Mouse (Mus musculus) Patski (cell line): ENCODE measurements around the gene Pglyrp2. TPM values are rescaled to one million over a fixed set of nuclear protein-coding genes. Genes with fewer than 3 reads are reported as not detected.
A peak's percentile ranks its signal among the peaks of the same experiment; 100 is the strongest.

Experiments used
- ATAC-seq: fragments of 100-300 bp; one replicate; pipeline ENCODE4 v1.8.0; 2021
- CTCF ChIA-PET: fragments of 350-600 bp; sonication (Branson Sonifier 250); formaldehyde crosslinking; loops from one replicate; lab custom pipeline; 2022; ENCODE audit warnings: inconsistent platforms; lab: Charles Lee
- POLR2A ChIA-PET: fragments of 350-600 bp; sonication (Branson Sonifier 250); formaldehyde crosslinking; loops from one replicate; lab custom pipeline; 2022; ENCODE audit warnings: antibody characterized with exemption, inconsistent platforms; lab: Charles Lee
- DNase-seq: peaks from one replicate; pipeline ENCODE4 v3.0.0-alpha.2; 2011; ENCODE audit warnings: low read depth, low spot score
- H3K27me3 ChIP-seq: fragments of 371-371 bp; one replicate; pipeline ENCODE4 v1.5.1; 2021
- CTCF ChIP-seq: fragments of 100-300 bp; IDR thresholded peaks from one replicate; pipeline ENCODE4 v1.5.1; 2021
- in situ Hi-C: fragments of 300-500 bp; cut with MboI; formaldehyde crosslinking; loops from 3 replicates; pipeline ENCODE4 v1.11.1; 2018; ENCODE audit warnings: low pct_unique_long_range_greater_than_20kb, mixed read lengths
- polyA plus RNA-seq: library from polyadenylated mRNA; unstranded; gene quantifications from one replicate; pipeline ENCODE4 v1.2.3, GENCODE M21; 2021

Pglyrp2 gene
- polyA plus RNA-seq, 1 experiment from 2014 or later, result not detected

GRCm38 (mm10) chr17:32403417-32403816 lies 20.6 kb downstream of the Pglyrp2 start, which contains the start of gene Rasal3:
Gene Rasal3, minus strand, starts transcription at chr17:32403583.
- ATAC-seq, result no peak
- POLR2A ChIA-PET, result no interaction called here

DNA sequence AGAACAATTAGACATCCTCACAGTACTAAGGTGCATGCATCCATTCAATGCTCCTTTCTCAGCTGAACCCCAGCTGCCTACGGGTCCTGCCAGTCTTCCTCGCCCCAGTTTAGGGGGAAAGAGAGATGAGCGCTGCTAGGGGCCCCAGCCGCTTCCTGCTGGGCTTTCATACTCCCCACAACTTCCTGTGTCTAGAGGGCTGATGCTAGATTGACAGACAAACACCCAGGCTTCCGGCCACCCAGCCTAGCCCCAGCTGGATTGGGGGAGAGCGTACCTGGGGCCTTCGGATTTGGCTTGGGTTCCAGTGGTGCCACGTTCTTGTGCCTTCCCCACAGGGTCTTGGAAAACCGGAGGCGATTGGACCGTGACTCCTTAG lies 21.2 kb downstream of the Pglyrp2 start:
- in situ Hi-C loops, result no loop called here
- ChIA-PET POLR2A (no interaction called here), CTCF (no interaction called here)
- DNase-seq (no peak), ATAC-seq (no peak)
- H3K27me3 ChIP-seq, result peaks cover 22% of the 10 kb centered on the region
- no peak for TF ChIP-seq CTCF

More at GRCm38 (mm10) chr17:32403417-32403816, 20.6 kb downstream of the Pglyrp2 start, which contains the start of gene Rasal3:
- in situ Hi-C loops, result no loop called here
- DNase-seq, result no peak
- TF ChIP-seq CTCF, result no peak
- H3K27me3 ChIP-seq, result peaks cover 16% of the 10 kb centered on the region
- CTCF ChIA-PET, result no interaction called here

DNA sequence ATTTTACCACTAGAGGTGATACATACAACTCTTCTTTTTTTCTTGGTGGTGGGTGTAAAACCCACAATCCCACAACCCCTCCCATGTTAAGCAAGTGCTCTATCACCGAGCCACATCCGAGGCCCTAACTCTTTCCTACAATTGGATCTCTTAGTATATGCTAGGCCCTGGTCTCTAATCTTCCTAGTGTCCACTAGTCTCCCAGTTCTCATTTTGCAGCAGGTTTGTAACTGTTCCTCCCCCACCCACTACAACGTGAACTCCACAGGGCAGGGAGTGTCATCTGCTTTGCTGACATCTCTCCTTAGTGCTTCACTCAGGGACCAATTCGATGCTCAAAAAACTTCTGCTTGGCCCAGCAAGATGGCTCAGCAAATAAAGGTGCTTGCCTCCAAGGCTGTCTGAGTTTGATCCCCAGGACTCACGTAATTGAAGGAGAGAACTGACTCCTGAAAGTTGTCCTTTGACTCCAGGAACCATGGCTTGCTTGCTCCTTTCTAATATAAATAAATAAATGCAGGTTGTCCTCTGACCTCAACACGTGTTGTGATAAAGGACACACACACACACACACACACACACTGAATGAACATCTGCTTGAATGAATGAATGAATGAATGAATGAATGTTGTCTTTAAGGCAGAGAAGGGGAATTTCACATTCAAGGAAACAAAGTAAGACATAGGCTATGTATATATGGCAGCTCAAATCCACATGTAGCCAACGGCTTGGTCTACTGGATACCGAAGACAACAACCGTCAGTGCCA lies 21.8 kb downstream of the Pglyrp2 start:
- in situ Hi-C loops, result no loop called here
- no peak for DNase-seq
- ChIA-PET CTCF (no interaction called here), POLR2A (no interaction called here)
- TF ChIP-seq CTCF, result no peak
- ATAC-seq, result no peak
- peaks cover 27% of the 10 kb centered on the region for H3K27me3 ChIP-seq

GRCm38 (mm10) chr17:32396266-32396665 lies 27.7 kb downstream of the Pglyrp2 start:
- H3K27me3 ChIP-seq, result peaks cover 53% of the 10 kb centered on the region
- ChIA-PET CTCF (no interaction called here), POLR2A (no interaction called here)
- in situ Hi-C loops, result no loop called here
- no peak for DNase-seq
- ATAC-seq, result no peak
- TF ChIP-seq CTCF, result no peak

GRCm38 (mm10) chr17:32393944-32394343 lies 30.0 kb downstream of the Pglyrp2 start:
- ATAC-seq (no peak), DNase-seq (no peak)
- peaks cover 40% of the 10 kb centered on the region for H3K27me3 ChIP-seq
- ChIA-PET CTCF (no interaction called here), POLR2A (no interaction called here)
- in situ Hi-C loops, result no loop called here
- no peak for TF ChIP-seq CTCF

DNA sequence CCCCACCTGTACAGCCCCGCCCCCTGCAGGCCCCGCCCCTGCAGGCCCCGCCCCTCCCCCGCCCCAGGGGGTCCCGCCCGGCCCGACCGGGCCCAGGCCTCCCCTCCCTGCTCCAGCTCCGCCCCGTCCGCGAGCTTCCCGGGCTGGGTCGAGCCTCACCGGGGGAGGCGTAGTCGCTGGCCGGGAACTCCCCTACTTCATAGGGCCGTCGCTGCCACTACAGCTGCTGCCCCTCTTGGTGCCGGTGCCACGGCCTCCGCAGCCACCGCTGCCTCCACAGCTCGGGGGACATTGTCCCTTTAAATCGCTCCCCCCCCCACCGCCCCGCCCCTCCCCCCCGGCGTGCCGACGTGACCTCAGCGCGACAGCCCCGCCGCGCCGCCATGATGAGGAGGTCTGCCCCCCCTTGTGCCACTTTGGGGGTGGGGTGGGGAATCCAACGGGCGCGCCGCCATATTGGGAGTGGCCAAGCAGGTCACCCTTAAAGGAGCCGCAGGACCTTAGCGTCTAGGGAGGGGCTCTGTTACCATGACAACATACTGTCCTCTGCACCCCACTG lies 34.8 kb downstream of the Pglyrp2 start, which contains the start of gene Wiz:
TSS of gene Wiz (minus strand) at position 339 of the 559 bp plus-strand sequence.
- POLR2A ChIA-PET, result interaction anchor here (0.6 to 1.0 kb wide), 2 partner anchors 19 to 39 kb away, joined by 3 read pairs; no protein-coding TSS in a partner anchor
- CTCF ChIA-PET, result interaction anchor here (0.6 kb wide), 1 partner anchor 48 kb away, joined by 3 read pairs; no protein-coding TSS in a partner anchor
- DNase-seq, result peak; percentile 41
- TF ChIP-seq CTCF, result no peak
- in situ Hi-C loops, result no loop called here
- ATAC-seq, result peak; percentile 72
- H3K27me3 ChIP-seq, result peaks cover 3% of the 10 kb centered on the region

- TF ChIP-seq CTCF, result no peak
- DNase-seq (no peak), ATAC-seq (peak; percentile 28)
- ChIA-PET POLR2A (interaction anchor here (1.2 kb wide), 1 partner anchor 11 kb away, joined by 4 read pairs; no protein-coding TSS in a partner anchor), CTCF (no interaction called here)
- peaks cover 3% of the 10 kb centered on the region for H3K27me3 ChIP-seq
- in situ Hi-C loops, result no loop called here
Observed at GRCm38 (mm10) chr17:32388370-32389100, 35.4 kb downstream of the Pglyrp2 start.

DNA sequence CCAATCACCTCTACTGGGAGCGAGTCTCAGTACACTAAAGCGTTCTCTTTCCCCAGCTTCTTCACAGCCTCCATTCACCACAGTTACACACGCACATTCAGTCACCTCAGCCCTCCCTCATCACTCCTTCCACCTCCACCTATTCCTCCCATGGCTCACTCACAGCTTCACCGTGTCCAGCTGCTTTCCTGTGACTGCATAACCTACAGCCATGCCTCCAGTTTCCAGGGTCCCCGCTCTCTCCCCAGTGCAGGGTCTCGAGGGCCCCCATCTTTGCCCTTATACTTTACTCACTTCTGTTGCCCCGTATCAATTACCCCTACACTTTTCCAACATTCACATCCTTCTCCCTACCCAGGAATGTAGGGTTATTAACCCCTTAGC lies 36.0 kb downstream of the Pglyrp2 start:
- POLR2A ChIA-PET, result interaction anchor here (1.2 kb wide), 1 partner anchor 11 kb away, joined by 4 read pairs; no protein-coding TSS in a partner anchor
- in situ Hi-C loops, result no loop called here
- CTCF ChIA-PET, result interaction anchor here (1.5 kb wide), 1 partner anchor 37 kb away, joined by 9 read pairs; the partner anchor contains the start of gene Akap8l

GRCm38 (mm10) chr17:32386659-32387432 lies 37.1 kb downstream of the Pglyrp2 start:
- no peak for TF ChIP-seq CTCF
- DNase-seq (no peak), ATAC-seq (no peak)
- POLR2A ChIA-PET, result interaction anchor here (1.2 kb wide), 1 partner anchor 10 kb away, joined by 4 read pairs; no protein-coding TSS in a partner anchor
- CTCF ChIA-PET, result interaction anchor here (0.6 to 1.5 kb wide), 7 partner anchors 9 to 67 kb away, joined by 3 to 10 read pairs (median 3); partner anchors contain the start of gene Akap8l
- no peaks in the 10 kb centered on the region for H3K27me3 ChIP-seq
- in situ Hi-C loops, result no loop called here

More for the DNA sequence above, 36.0 kb downstream of the Pglyrp2 start:
- no peak for TF ChIP-seq CTCF
- peaks cover 3% of the 10 kb centered on the region for H3K27me3 ChIP-seq
- no peak for ATAC-seq
- no peak for DNase-seq
